Mouse (Mus musculus) midbrain, embryonic 16.5 days (tissue): ENCODE measurements around the gene Dpm2. TPM values are rescaled to one million over a fixed set of nuclear protein-coding genes. Genes with fewer than 3 reads are reported as not detected.

Experiments
- ATAC-seq: fragments of 200-750 bp; cut with Nextera tagmentation; 2 replicates; pipeline ENCODE4 v1.8.0; 2017; ENCODE audit warnings: moderate TSS enrichment
- H3K27ac ChIP-seq: fragments of 300-500 bp; sonication (generic); 2 replicates; pipeline ENCODE4 v1.5.1; 2014; ENCODE audit warnings: mild to moderate bottlenecking, low read length, mixed read lengths
- H3K27me3 ChIP-seq: fragments of 300-500 bp; sonication (generic); 2 replicates; pipeline ENCODE4 v1.6.1; 2014; ENCODE audit warnings: low read depth, low read length, mixed read lengths; ENCODE audit not compliant: control insufficient read depth, insufficient read depth
- H3K36me3 ChIP-seq: fragments of 300-500 bp; sonication (generic); 2 replicates; pipeline ENCODE4 v1.6.1; 2014; ENCODE audit warnings: mild to moderate bottlenecking, low read length, moderate library complexity, mixed read lengths; ENCODE audit not compliant: control insufficient read depth, insufficient read depth
- H3K4me1 ChIP-seq: fragments of 300-500 bp; sonication (generic); 2 replicates; pipeline ENCODE4 v1.6.1; 2014; ENCODE audit warnings: mild to moderate bottlenecking, low read length, mixed read lengths; ENCODE audit not compliant: control insufficient read depth, insufficient read depth
- H3K4me2 ChIP-seq: fragments of 300-500 bp; sonication (generic); 2 replicates; pipeline ENCODE4 v1.6.1; 2014; ENCODE audit warnings: mild to moderate bottlenecking, low read length, mixed read lengths
- H3K4me3 ChIP-seq: fragments of 300-500 bp; sonication (generic); 2 replicates; pipeline ENCODE4 v1.5.1; 2014; ENCODE audit warnings: low read depth, mild to moderate bottlenecking, low read length, moderate library complexity, mixed read lengths
- H3K9ac ChIP-seq: fragments of 300-500 bp; sonication (generic); 2 replicates; pipeline ENCODE4 v1.6.1; 2014; ENCODE audit warnings: low read depth, low read length, mixed read lengths
- H3K9me3 ChIP-seq: fragments of 300-500 bp; sonication (generic); replicated peaks from 2 replicates; pipeline ENCODE4 v1.6.1; 2014; ENCODE audit warnings: mild to moderate bottlenecking, low read length, mixed read lengths; ENCODE audit not compliant: control insufficient read depth, poor library complexity, severe bottlenecking
- WGBS: fragments of 180-500 bp; shearing (Covaris S2); extraction: QIAGEN DNeasy Blood & Tissue Kit; methylation state at CpG from one replicate; pipeline ENCODE4 v1.1.7; 2014; 5-methylcytosine and 5-hydroxymethylcytosine counted together
- polyA plus RNA-seq: library from polyadenylated mRNA; unstranded; fragments of >200 nt; fragmentation: Nextera tagmentation; extraction: Ambion mirVana; gene quantifications from 2 replicates; pipeline ENCODE4 v1.2.1, GENCODE M21; 2015

Dpm2 gene
- polyA plus RNA-seq, 1 experiment from 2014 or later = 136 TPM

- WGBS = 88% methylated on average over 3 of the region's 3 CpGs
- Histone ChIP-seq H3K36me3 (peaks cover 4% of the 10 kb centered on the region), H3K4me3 (no peak within 1 kb of the TSS), H3K4me1 (no peaks in the 10 kb centered on the region), H3K27ac (no peak within 1 kb of the TSS), H3K9ac (no peak within 1 kb of the TSS), H3K9me3 (no peaks in the 10 kb centered on the region), H3K27me3 (no peaks in the 10 kb centered on the region), H3K4me2 (no peak within 1 kb of the TSS)
- ATAC-seq = no peak
These were observed 28.8 kb downstream of the Dpm2 start, which contains the start of gene St6galnac6 for GRCm38 (mm10) chr2:32599409-32599808. St6galnac6 (plus strand) TSS chr2:32599709.

GRCm38 (mm10) chr2:32601417-32602065 is 30.9 kb downstream of the Dpm2 start:
- WGBS = 38% methylated on average over 8 of the region's 8 CpGs
- H3K9ac ChIP-seq = no peak overlapping the region
- H3K4me3 ChIP-seq = no peak overlapping the region
- no peaks in the 10 kb centered on the region for H3K9me3 ChIP-seq
- H3K4me1 ChIP-seq = no peaks in the 10 kb centered on the region
- ATAC-seq = no peak; the same call in 1 of the 2 replicates
- no peak overlapping the region for H3K4me2 ChIP-seq
- H3K27ac ChIP-seq = no peak overlapping the region
- no peaks in the 10 kb centered on the region for H3K27me3 ChIP-seq
- H3K36me3 ChIP-seq = no peaks in the 10 kb centered on the region

- ATAC-seq = no peak
- no peak overlapping the region for H3K9ac ChIP-seq
- H3K4me1 ChIP-seq = peaks cover 3% of the 10 kb centered on the region
- WGBS = under 1% methylated on average over 11 of the region's 11 CpGs
- peak overlapping the region; percentile 26; the same call in 1 of the 2 replicates for H3K4me2 ChIP-seq
- H3K36me3 ChIP-seq = no peaks in the 10 kb centered on the region
- no peaks in the 10 kb centered on the region for H3K9me3 ChIP-seq
- H3K27me3 ChIP-seq = 0 out of 2 replicates have a peak, but pooled peaks cover 2% of the 10 kb centered on the region
- H3K27ac ChIP-seq = no peak overlapping the region
- H3K4me3 ChIP-seq = no peak overlapping the region
These were observed 32.0 kb downstream of the Dpm2 start for GRCm38 (mm10) chr2:32602600-32603054.

GRCm38 (mm10) chr2:32604631-32605030 is 34.0 kb downstream of the Dpm2 start:
- WGBS = 52% methylated on average over 10 of the region's 10 CpGs
- H3K4me3 ChIP-seq = no peak overlapping the region
- no peaks in the 10 kb centered on the region for H3K9me3 ChIP-seq
- no peaks in the 10 kb centered on the region for H3K36me3 ChIP-seq
- no peak for ATAC-seq
- peaks cover 15% of the 10 kb centered on the region for H3K4me1 ChIP-seq
- H3K27ac ChIP-seq = no peak overlapping the region
- H3K9ac ChIP-seq = no peak overlapping the region
- H3K4me2 ChIP-seq = no peak overlapping the region
- peaks cover 3% of the 10 kb centered on the region; the same call in 1 of the 2 replicates for H3K27me3 ChIP-seq

GRCm38 (mm10) chr2:32606161-32607142 is 35.8 kb downstream of the Dpm2 start:
- Histone ChIP-seq H3K9me3 (no peaks in the 10 kb centered on the region), H3K36me3 (no peaks in the 10 kb centered on the region), H3K27me3 (peaks cover 3% of the 10 kb centered on the region; the same call in 1 of the 2 replicates), H3K27ac (no peak overlapping the region), H3K4me2 (peak overlapping the region; percentile 86), H3K4me1 (peaks cover 23% of the 10 kb centered on the region), H3K9ac (peak overlapping the region; percentile 79), H3K4me3 (peak overlapping the region; percentile 68)
- ATAC-seq = peak; percentile 84
- WGBS = 18% methylated on average over 34 of the region's 55 CpGs

GRCm38 (mm10) chr2:32607262-32607947 is 36.7 kb downstream of the Dpm2 start:
- H3K4me1 ChIP-seq = peaks cover 23% of the 10 kb centered on the region
- H3K9me3 ChIP-seq = no peaks in the 10 kb centered on the region
- H3K36me3 ChIP-seq = no peaks in the 10 kb centered on the region
- WGBS = 8% methylated on average over 32 of the region's 34 CpGs
- peak overlapping the region; percentile 86 for H3K4me2 ChIP-seq
- peak overlapping the region; percentile 79 for H3K9ac ChIP-seq
- ATAC-seq = peak; percentile 66
- H3K27me3 ChIP-seq = peaks cover 3% of the 10 kb centered on the region; the same call in 1 of the 2 replicates
- H3K27ac ChIP-seq = no peak overlapping the region
- peak overlapping the region; percentile 68 for H3K4me3 ChIP-seq

GRCm38 (mm10) chr2:32608141-32608777 is 37.6 kb downstream of the Dpm2 start:
- peaks cover 3% of the 10 kb centered on the region; the same call in 1 of the 2 replicates for H3K27me3 ChIP-seq
- H3K4me1 ChIP-seq = peaks cover 23% of the 10 kb centered on the region
- 0 out of 2 replicates have a peak overlapping the region, but pooled peaks have one; percentile 36 for H3K9ac ChIP-seq
- no peaks in the 10 kb centered on the region for H3K9me3 ChIP-seq
- peak overlapping the region; percentile 86 for H3K4me2 ChIP-seq
- 10% methylated on average over 25 of the region's 25 CpGs for WGBS
- H3K27ac ChIP-seq = no peak overlapping the region
- H3K36me3 ChIP-seq = no peaks in the 10 kb centered on the region
- peak overlapping the region; percentile 68 for H3K4me3 ChIP-seq
- peak; percentile 44; the same call in 1 of the 2 replicates for ATAC-seq

GRCm38 (mm10) chr2:32608778-32609435 is 38.2 kb downstream of the Dpm2 start:
- Histone ChIP-seq H3K4me2 (peak overlapping the region; percentile 86), H3K9ac (no peak overlapping the region), H3K27ac (no peak overlapping the region), H3K4me1 (peaks cover 23% of the 10 kb centered on the region), H3K4me3 (peak overlapping the region; percentile 68), H3K9me3 (no peaks in the 10 kb centered on the region), H3K27me3 (peaks cover 3% of the 10 kb centered on the region; the same call in 1 of the 2 replicates), H3K36me3 (no peaks in the 10 kb centered on the region)
- 41% methylated on average over 18 of the region's 18 CpGs for WGBS
- no peak for ATAC-seq
